Mouse (Mus musculus): ENCODE measurements around the gene Slc12a7.
A peak's percentile ranks its signal among the peaks of the same experiment; 100 is the strongest.
"Not testable (repeated sequence)": the region's sequence is repeated elsewhere in the genome, so short reads cannot be mapped to it uniquely, and the experiment has no call there.

Slc12a7 gene

DNA sequence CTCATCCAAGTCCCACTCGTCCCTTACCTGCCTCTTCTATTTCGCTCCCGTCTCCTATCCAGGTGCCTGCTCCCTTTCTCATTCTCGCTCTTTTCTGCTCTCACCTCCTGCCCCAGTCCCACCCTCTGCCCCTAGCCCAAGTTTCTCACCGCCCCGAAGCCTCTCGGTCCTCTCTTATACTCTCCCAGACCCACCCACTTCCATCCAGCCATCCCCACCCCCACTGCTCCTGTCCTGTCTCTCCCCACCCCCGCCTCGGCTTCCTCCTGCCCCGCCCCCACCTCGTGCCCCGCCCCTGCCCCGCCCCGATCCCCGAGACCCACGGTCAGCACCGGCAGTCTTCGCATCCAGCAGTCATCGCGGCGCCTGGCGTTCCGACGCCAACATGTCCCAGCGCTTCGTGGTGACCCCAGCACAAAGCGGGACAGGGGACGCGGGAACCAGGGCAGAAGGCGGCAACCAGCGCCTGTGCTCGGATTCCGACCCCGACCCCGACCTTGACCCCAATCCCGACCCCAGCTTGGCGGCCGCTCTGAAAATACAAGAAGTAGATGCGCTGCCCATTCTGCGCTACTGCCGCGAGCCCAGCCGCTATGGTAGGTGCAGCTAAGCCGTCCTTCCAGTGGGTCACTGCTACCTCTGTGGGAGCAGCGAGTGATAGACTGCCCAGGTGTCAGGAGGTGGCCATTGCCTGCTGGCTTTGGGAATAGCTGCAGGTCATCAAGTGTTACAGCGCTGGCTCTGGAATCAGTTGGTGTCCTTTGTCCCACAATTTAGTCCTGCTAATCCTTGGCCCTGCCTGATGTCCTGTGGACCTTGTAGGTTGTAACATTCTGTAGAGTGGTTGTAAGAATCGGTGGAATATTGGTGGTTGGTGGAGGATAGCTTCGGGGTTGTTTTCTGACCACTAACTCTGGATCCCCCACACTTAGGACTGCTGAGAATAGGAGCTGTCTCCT lies at the start of gene Slc12a7:
Gene Slc12a7 (plus strand): TSS at position 353 of the 959 bp plus-strand sequence.
- DNase-seq (ENCODE audit: low spot score), result peak; percentile 69

DNA sequence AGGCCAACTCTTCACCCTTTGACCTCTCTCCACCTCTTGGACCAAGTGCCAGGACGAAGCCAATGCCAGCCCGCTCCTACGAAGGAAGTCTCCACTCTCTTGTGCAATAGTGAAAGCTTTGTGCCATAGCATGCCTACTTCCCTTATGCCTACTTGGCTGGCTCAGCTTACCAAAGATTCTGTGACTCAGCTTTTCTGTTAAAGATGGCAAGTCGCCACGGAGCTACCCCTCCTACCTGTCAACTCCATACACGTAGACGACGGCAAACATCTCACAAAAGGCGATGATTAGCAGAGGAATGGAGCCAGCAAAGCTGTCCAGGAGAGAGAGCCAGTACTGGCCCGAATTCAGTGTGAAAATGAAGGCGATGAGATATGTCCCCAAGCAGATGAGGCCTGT lies 49.2 kb upstream of the Slc12a7 start:
- DNase-seq (ENCODE audit: low spot score), result no peak

DNA sequence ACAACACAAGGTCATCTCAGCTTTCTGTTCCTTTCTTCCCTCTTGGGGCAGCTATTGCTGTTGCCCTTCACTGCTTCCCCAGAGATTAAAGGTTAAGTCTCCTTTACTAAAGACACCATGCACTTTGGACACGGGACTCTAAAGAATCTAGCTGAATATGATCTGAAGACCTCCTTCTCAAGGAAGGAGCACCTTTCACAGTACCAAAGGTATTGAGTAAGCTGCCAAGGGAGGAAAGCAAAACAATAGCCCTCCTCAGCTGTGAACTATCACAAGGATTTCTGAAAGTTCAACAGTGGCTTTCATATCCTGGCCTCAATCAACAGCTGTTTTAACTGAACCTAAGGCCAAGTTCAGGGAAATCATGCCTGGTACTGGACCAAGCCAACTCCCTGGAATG lies 48.5 kb upstream of the Slc12a7 start:
- no peak for DNase-seq (ENCODE audit: low spot score)

DNA sequence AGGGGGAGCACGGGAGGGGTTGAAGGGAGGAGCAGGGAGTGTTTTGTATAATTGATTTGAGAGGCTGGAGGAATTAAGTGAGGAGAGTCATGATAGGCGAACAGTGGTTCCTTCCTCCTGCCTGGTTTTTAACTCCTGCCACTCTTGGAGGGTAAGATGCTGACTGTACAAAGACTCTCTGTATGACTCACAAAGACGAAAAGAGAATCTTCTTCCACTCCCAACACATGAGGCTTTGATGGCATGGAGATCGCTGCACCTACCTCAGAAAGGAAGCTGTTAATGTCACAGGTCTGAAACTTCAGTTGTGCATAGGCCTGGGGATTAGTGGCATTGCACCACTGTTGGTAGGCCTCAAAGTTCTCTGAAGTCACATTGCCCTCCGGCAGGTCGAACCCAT lies 47.4 kb upstream of the Slc12a7 start:
- no peak for DNase-seq (ENCODE audit: low spot score)

DNA sequence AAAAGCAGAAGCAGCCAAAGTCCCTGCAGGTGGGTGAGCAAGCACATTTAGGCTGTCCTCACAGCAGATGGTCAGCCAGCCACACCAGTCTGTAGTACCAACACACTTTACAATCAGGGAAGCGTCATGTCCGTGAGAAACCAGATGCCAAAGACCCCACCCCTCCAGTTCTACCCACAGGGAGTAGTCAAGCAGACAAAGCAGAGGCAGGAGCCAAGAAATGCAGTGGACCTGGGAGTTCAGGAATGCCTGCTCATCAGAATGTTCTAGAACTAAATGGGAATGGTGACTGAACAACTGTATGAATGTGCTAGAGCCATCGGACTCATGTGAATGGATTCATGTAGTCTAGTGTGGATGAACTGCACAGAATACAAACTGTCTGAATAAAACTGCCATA lies 45.3 kb upstream of the Slc12a7 start:
- DNase-seq (ENCODE audit: low spot score), result no peak

DNA sequence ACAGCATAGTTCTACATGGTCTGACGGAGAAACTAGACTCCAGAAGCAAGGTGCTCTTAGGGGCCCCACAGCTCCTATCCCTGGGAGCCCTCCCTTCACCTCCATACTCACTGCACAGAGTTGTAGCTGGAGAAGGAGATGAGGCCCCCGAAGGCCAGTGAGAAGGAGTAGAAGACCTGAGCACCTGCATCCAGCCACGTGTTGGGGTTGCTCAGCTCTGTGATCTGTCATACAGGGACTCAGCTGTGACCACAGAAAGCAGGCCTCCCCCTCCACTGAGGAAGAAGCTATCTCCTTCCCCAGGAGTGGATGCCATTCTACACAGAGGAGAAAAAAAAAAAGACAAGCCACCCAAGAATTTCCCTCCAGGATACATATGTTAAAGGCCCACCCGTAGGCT lies 44.0 kb upstream of the Slc12a7 start:
- DNase-seq (ENCODE audit: low spot score), result no peak

DNA sequence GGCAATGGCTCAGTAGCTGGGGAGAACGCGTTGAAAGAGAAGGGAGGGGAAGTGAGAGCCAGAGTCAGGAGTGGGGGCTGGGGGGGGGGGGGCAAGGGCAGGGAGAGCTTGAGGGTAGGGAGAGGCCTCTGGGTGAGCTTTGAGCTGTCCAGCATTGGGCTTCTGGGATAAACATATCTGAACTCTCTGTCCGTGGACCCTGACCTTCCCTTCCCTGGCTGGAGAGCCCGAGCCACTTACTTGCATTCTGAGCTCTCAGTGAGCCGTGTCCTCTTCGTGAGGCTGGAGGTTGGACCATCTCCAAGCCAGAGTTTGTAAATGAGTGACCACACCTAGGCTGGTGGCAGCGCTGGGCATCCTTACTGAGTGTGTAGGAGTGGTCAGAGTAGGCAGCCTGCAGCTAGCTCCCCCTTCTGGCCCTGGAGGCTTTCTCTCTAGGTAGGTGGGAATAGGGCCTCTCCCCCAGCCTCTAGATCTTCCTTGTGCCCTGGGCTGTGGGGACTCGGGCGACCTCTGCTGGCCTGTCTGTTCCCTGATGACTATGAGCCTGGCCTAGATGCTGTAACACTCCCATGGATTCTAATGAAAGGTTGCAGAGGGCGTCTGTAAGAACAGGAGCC lies 40.5 kb upstream of the Slc12a7 start:
- peak; percentile 86 for DNase-seq (ENCODE audit: low spot score)

DNA sequence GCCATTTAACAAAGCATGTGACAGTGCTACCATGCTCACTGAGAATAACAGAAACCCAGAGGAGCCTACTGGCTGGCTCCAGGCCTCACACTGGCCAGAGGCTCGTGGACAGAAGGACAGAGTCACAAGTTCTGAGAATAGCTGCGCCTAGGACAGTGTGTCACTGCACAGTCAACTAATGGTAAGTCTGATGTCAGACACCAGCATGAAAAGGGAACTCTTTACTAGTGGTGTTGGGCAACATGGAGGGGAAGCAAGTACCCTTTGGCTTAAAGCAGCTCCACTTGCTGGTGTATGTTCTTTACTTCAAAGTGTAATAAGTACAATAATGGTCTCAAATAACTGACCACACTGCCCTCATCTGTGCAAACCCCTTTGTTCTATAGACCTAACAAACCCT lies 39.6 kb upstream of the Slc12a7 start:
- DNase-seq (ENCODE audit: low spot score), result no peak

DNA sequence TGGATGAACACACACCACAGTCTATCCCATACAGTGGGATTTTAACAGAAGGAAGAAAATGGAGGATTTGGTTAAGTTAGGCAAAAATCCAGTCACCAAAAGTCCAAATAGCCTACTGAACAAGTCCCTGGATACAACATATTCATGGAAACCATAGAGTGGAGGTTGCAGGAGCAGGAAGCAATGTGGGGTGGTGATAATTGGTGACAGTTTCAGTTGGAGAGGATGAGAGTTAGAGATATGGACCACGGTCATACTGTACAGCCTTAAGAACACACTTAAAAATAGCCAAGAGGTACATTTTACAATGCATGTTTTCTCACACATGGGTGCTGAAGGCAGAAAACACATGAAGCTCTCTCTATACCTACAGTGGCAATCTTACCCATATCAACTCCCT lies 37.9 kb upstream of the Slc12a7 start:
- DNase-seq (ENCODE audit: low spot score), result no peak

DNA sequence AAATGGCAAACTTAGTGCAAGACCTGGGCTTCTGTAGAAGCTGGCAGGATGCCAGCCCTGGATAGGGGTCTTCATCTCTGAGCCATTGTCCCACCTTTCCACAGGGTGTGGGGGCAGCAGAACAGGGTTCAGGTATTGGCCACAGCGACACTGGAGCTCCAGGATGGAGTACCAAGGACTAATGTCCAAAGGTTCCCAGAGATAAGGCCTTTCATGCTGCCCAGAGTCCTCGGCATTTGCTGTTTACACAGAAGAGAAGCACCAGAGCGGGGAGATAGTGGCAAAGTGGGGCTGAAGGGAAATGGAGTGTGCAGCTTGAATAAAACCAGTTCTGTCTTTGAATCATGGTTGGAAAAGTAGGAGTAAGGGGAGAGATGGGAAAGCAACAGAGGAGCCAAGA lies 36.4 kb upstream of the Slc12a7 start:
- no peak for DNase-seq (ENCODE audit: low spot score)

DNA sequence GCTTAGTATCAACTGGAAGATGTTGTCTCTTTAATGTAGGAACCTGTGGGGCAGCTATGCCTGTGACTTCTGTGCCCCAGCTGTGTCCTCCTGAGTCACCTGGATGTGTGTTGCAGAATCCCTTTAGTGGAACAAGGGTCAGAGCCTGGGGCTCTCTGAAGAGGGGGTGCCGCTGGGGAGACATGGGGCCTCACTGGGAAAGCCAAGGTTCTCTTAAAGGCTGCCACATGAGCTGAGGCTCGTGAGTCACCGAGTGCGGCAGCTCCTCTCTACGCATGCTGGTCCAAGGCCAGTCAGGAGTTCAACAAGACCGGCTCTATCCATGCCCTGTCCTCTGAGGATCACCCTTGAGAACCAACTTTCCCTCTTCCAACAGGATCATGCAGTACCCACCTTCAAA lies 33.2 kb upstream of the Slc12a7 start:
- DNase-seq (ENCODE audit: low spot score), result no peak

DNA sequence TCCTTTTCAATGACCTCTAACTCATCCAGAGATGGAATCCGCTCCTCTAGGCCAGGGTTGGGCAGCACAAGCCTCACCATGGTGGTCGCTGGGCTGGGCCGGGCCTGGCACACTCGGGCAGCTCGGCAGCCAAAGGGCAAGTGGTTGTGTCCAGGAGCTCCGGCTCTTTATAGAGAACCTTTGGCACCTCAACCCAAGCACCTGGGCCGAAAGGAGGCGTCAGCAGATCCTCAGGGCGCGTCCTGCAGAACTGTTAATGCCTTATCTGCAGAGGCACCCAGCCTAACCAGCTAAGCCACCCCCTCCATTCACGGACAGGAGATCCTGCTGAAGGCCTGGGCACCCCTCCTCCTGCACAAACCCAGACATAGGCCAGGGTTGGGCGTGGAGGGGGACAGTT lies 32.3 kb upstream of the Slc12a7 start:
- DNase-seq (ENCODE audit: low spot score), result no peak

DNA sequence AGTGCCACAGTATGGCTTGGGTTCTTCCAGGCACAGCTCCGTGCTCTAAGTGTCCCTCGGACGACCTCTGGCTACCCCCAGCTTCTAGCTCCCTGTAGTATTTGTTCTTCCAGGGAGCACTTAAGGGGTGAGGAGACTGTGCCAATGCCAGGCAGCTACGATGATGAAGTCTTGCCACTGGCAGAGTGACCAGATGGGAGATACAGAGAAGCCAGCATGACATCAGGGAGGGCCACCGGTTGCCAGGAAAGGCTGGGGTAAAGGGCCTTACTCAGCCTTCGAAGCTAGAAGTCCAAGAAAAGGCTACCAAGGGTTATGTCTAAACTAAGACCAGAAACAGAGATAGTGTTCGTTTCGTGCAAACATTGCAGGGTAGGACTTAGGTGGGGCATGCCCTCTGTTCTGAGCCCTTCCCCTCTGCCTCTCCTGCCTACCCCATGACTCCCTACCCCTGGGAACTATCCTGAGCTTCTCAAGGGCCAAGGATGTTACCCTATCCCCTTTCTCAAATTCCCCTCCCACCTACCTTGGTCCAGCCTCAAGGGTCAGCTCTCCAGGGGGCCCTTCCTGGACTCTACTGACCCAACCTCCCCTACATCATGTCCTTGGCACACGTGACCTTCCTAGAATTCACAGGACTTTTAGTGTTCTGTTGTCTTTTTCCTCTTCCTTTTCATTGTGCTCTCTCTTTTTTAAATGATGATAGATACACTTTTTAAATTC lies 31.6 kb upstream of the Slc12a7 start:
- DNase-seq (ENCODE audit: low spot score), result no peak

DNA sequence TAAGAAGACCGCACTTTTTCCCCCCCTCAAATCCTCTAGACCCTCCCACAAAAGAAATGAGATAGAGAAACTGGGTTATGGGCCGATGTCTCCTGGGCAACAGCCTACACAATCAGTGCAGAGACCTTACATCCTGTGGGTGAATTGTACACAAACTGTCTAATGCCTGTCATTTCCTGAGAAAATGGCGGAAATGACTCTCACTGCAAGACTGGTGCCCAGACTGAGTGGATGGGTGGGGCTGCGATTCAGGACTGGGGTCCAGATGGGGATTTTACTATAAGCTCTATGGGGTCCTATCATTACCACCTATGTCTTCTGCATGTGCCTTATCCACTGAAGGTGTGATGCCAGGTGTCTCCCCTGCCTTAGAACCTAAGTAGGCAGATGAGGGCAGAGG lies 30.1 kb upstream of the Slc12a7 start:
- DNase-seq (ENCODE audit: low spot score), result no peak

DNA sequence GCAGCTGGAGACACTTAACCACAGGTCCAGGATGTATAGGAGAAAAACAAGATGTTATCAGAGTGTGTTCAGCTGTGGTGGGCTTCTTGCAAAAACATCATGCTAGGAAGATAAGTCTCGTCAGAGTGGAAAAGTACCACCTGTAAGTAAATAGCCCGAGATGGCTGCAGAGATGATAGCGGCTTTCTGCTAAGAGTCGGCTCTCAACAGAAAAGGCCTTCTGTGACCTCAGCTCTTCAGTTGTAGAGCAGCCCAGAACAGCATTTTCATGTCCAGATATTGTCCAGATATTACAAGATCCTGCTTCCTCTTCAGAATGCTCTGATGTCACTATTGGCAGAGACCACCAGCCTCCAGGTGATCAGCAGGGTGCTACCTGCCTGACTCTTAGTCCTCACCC lies 29.4 kb upstream of the Slc12a7 start:
- not testable (repeated sequence) for DNase-seq (ENCODE audit: low spot score)

DNA sequence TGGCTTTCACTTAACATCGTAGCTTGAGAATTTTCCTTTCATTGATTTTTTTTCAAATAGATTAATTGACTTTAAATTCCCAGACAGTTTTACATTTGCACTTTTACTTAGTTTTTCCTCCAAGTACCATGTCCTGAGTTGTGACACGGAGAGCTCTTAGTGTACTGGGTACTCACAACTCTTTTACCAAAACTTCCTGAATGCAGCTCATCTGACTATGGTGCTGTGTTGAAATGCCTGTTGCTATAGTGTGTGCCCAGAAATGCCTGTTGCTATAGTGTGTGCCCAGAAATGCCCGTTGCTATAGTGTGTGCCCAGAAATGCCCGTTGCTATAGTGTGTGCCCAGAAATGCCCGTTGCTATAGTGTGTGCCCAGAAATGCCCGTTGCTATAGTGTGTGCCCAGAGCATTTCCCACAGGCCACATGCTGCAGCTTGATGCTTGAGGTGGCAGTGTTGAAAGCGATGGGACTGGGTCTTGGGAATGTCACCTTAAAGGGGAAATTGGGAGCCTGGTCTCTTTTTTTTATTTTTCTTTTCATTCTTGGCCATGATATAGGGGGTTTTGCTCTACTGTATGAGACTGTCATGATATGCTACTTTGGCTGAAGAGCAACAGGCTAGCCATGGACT lies 28.1 kb upstream of the Slc12a7 start, which contains the start of gene Slc6a19:
Gene Slc6a19 (minus strand): TSS at position 172 of the 632 bp plus-strand sequence.
- DNase-seq (ENCODE audit: low spot score), result no peak

DNA sequence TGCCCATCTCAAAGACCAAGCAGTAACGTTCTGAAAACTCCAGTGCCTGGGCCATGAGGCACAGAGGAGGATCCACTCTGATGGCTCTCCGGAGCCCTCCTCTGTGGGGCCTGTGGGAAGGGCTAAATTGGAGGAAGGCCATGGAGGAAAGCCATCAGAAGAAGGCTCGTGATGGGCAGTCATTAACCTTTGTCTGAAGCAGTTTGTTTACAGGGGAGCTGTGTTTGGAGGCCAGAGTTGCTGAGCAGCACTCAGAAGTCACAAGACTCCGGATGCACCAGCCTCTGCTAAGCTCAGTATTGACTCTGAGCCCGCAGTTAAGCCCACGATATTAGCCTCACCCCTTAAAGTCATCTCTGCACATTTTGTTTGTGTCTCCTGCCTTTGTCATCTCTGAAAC lies 23.4 kb upstream of the Slc12a7 start:
- no peak for DNase-seq (ENCODE audit: low spot score)

DNA sequence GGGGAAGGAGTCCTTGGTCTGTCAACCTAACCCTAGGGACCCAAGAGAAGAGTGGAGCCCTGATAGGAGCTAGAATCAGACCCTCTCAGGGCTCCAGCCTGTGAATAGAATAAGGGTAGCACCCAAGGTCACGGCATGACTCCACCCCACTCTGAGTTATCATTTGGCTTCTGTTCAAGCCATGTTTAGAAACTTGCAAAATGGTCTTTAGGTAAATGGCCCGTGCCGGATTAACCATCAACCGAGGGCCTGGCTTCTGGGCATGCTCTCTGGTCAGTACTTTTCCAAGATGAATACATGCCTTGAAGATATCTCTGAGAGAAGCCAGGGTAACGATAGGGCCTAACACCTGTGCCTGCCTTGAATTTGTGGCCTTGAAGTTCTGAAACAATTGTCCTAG lies 21.7 kb upstream of the Slc12a7 start:
- DNase-seq (ENCODE audit: low spot score), result no peak

DNA sequence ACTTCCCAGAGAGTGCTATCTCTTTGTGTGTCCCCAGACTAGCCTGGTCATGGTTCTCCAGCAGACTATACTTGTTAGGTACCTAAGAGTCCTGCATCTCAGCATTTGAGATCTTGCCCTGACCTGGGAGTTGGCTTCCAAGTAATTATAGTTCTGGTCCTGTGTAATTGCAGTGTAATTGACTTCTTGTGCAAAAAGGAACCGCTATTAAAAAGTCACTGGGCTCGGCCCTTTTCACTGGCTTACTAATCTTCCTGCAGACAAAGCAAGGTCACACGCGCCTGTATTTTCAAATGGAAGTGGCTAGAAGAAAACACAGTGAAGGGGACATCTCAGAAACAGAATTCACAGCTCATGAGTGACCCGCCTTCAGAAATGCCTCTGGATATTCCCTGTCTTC lies 21.1 kb upstream of the Slc12a7 start:
- DNase-seq (ENCODE audit: low spot score), result no peak

DNA sequence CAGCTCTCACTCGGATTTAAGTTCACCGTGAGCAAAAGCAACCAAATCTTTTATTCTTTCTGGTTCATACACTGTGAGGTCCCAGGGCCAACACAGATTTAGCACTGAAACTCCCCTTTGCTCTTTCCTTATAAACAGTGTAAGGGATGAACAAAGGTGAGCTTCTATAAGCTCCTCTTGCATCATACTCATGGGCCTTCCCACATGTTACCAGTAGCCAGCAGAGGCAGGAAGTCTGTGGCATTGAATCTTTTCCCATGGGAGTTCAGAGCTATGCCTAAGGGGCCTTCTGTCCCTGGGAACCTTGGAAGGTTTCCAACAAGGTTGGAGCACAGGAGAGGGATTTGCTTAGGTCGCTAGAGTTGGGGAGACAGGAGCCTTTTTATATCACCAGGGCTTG lies 20.7 kb upstream of the Slc12a7 start:
- DNase-seq (ENCODE audit: low spot score), result no peak

DNA sequence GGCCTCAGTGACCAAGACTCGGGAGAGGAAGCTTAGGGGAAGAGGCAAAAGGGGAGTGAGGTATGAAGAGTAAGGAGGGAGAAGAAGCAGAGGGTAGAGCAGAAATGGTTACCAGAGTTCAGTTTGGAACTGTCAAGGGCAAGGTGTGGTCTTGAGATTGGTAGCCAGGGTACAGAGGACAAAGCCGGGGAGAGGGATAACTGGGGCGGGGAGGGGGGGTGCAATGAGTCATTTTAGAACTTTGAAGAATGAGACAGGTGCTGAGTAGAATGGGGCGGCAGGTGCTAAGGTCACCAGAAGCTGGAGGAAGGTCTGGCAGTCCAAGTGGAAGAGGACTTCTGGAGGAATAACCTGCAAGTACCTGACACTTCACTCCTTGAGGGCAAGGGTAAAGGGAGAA lies 19.7 kb upstream of the Slc12a7 start:
- DNase-seq (ENCODE audit: low spot score), result no peak

DNA sequence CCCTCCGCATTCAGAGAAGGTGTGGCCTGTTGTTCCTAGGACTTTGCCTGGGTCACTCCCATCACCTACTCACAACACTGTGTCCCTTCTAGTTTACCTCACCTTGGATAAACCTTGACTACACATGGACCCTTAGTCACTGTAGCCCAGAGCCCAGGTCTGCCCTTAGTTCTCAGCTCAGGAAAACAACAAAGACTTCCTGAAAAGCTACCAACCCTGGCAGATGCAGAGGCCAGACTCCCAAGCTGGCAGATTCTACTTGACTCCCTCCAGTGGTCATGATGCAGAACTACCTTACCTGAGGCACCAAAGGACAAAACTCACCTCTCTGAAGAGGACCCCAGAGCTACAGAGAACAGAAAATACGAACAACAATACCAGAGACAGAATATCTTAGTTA lies 18.9 kb upstream of the Slc12a7 start:
- DNase-seq (ENCODE audit: low spot score), result peak; percentile 22

Data from embryo, embryonic 10.5 days (tissue).